Mouse (Mus musculus): ENCODE measurements around the gene Gm5089.
"Not testable (repeated sequence)": the region's sequence is repeated elsewhere in the genome, so short reads cannot be mapped to it uniquely, and the experiment has no call there.

The Gm5089 gene

GRCm38 (mm10) chr14:122463734-122464341 is 12.9 kb upstream of the Gm5089 start:
- DNase-seq (ENCODE audit: low spot score): not testable (repeated sequence)

- DNase-seq (ENCODE audit: low spot score): no peak
Measured at GRCm38 (mm10) chr14:122463080-122463691, 12.3 kb upstream of the Gm5089 start.

GRCm38 (mm10) chr14:122462689-122463079 is 11.8 kb upstream of the Gm5089 start:
- no peak for DNase-seq (ENCODE audit: low spot score)

- DNase-seq (ENCODE audit: low spot score): no peak
Measured at GRCm38 (mm10) chr14:122461966-122462365, 11.1 kb upstream of the Gm5089 start.

- DNase-seq (ENCODE audit: low spot score): no peak
Measured at GRCm38 (mm10) chr14:122461500-122461899, 10.6 kb upstream of the Gm5089 start.

GRCm38 (mm10) chr14:122460226-122460625 is 9.3 kb upstream of the Gm5089 start:
- DNase-seq (ENCODE audit: low spot score): no peak

- DNase-seq (ENCODE audit: low spot score): no peak
Measured at GRCm38 (mm10) chr14:122459776-122460175, 8.9 kb upstream of the Gm5089 start.

- not testable (repeated sequence) for DNase-seq (ENCODE audit: low spot score)
Measured at GRCm38 (mm10) chr14:122459332-122459731, 8.4 kb upstream of the Gm5089 start.

- DNase-seq (ENCODE audit: low spot score): no peak
Measured at GRCm38 (mm10) chr14:122455562-122455958, 4.6 kb upstream of the Gm5089 start.

- no peak for DNase-seq (ENCODE audit: low spot score)
Measured at GRCm38 (mm10) chr14:122454901-122455561, 4.1 kb upstream of the Gm5089 start.

GRCm38 (mm10) chr14:122453996-122454738 is 3.3 kb upstream of the Gm5089 start:
- DNase-seq (ENCODE audit: low spot score): no peak

- no peak for DNase-seq (ENCODE audit: low spot score)
Measured at GRCm38 (mm10) chr14:122453388-122453995, 2.6 kb upstream of the Gm5089 start.

GRCm38 (mm10) chr14:122452701-122453387 is 1.9 kb upstream of the Gm5089 start:
- no peak for DNase-seq (ENCODE audit: low spot score)

- DNase-seq (ENCODE audit: low spot score): no peak
Measured at GRCm38 (mm10) chr14:122451551-122452145, 733 bp upstream of the Gm5089 start.

- DNase-seq (ENCODE audit: low spot score): no peak
Measured at GRCm38 (mm10) chr14:122449601-122450495, 1.1 kb downstream of the Gm5089 start.

GRCm38 (mm10) chr14:122436850-122437249 is 14.1 kb downstream of the Gm5089 start:
- no peak for DNase-seq (ENCODE audit: low spot score)

GRCm38 (mm10) chr14:122434039-122434438 is 16.9 kb downstream of the Gm5089 start:
- DNase-seq (ENCODE audit: low spot score): no peak

GRCm38 (mm10) chr14:122432558-122432957 is 18.4 kb downstream of the Gm5089 start:
- DNase-seq (ENCODE audit: low spot score): no peak

- no peak for DNase-seq (ENCODE audit: low spot score)
Measured at GRCm38 (mm10) chr14:122427654-122428053, 23.3 kb downstream of the Gm5089 start.

- no peak for DNase-seq (ENCODE audit: low spot score)
Measured at GRCm38 (mm10) chr14:122427204-122427560, 23.7 kb downstream of the Gm5089 start.
